Mouse (Mus musculus) myocyte (in vitro differentiated cells): ENCODE results near the gene Susd5.
"Not testable (repeated sequence)": the region's sequence is repeated elsewhere in the genome, so short reads cannot be mapped to it uniquely, and the experiment has no call there.

ENCODE experiments used
- POLR2A ChIP-seq: IDR thresholded peaks from one replicate; pipeline ENCODE4 v1.6.1; 2011; ENCODE audit warnings: low read depth, mild to moderate bottlenecking, control low read depth, moderate library complexity; ENCODE audit not compliant: insufficient read length
- USF1 ChIP-seq: IDR thresholded peaks from one replicate; pipeline ENCODE4 v1.6.1; 2011; ENCODE audit warnings: low read depth, mild to moderate bottlenecking, control low read depth, moderate library complexity

DNA sequence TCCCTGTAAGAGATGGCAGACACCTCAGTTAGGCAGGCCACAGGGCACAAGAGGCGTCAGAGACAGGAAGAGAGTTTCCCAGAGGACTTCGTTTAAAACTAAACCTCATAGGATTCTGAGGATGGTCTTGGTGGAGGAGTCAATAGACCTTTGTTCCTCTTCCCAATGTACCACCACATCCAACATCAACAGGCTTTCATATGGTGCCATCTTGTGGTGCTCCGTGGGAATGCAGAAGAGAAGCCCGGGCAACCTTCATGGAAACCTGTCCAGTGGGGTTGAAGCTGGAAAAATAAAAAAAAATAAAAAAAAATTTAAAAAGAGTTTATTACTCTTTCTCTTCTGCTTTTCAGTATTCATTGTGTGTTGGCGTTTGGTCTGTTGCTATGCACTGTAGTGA, 59.7 kb downstream of the Susd5 start:
- not testable (repeated sequence) for TF ChIP-seq POLR2A, USF1
